Mouse (Mus musculus) cerebellum, postnatal 25 days (tissue): ENCODE results near the gene Mpzl1.
A peak's percentile ranks its signal among the peaks of the same experiment; 100 is the strongest.

ENCODE experiments used
- DNase-seq, 2 experiments: peaks; one replicate each; pipeline ENCODE4 v3.0.0; 2021; ENCODE audit warnings: mixed read lengths in 2 of 2

Mpzl1 gene

GRCm38 (mm10) chr1:165655022-165655421 lies 20.7 kb upstream of the Mpzl1 start:
- DNase-seq, result peak in 1 of 2 experiments; percentile 55

DNA sequence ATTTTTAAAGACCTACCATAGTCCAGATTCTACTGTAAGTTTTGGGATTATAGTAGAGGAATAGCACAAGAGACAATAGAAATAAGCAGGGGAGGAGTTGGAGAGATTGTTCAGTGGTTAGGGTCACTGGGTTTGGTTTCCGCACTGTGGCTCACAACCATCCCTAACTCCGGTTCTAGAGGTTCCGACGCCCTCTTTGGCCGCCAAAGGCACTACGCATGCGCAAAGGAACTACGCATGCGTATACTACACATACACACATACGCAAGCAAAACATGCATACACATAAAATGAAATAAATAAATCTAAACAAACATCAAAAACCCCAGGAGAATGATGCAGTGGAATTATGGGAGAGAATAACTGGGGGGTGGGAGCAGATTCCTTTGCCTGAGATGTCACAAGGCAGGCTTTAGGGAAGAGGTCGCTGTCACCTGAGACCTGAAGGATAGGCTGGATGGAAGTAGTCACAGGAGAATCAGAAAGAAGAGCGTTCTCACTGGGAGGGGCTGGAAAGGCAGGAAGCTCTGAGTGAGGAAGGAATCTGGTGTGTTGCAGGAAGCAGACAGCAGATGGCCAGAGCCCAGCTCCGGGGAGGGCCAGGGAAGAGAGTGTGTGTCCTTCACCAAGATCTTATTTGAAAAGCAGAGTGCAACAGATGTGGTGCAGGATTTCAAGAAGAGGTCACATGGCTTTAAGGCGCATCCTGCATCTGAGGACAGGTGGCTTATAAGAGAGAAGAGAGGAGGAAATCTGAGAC lies 19.0 kb upstream of the Mpzl1 start:
- DNase-seq, result peak; percentile 45 to 60

DNA sequence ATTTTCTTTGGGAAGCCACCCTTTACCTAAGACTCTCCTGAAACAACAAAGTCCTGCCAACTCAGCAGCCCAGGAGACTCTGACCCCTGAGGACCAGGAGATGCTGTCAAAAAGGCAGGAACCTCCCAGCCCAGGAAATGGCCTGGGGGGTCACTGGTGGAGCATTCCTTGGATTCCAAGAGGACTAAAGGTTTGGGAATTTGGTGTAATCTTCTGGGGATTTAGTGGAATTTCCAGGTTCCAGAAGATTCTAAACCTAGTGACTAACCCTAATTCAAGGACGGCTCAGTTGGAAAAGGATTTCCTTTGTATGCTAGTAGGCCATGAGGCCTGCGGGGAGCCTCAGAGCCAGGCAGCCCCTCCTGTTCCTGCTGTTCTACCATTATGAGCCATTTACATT lies 18.2 kb upstream of the Mpzl1 start:
- DNase-seq, result no peak

DNA sequence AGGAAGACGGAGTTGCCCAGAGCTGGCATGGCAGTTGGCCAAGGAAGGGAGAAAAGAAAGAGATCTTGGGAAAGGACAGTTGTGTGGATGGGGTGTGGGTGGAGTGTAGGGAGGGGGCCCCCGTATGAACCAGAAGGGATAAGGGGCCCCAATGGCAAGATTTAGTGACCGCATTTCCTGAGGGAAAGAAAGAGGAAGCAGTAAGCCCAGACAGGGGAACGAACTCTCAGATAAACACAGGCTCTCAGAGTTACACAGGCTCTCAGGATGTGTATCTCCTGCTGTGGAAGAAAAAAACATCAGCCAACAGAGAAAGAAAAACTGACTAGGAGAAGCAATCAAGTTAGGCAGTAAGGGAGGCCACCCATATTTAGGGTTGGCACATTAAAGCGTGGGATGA lies 16.8 kb upstream of the Mpzl1 start:
- DNase-seq, result no peak

DNA sequence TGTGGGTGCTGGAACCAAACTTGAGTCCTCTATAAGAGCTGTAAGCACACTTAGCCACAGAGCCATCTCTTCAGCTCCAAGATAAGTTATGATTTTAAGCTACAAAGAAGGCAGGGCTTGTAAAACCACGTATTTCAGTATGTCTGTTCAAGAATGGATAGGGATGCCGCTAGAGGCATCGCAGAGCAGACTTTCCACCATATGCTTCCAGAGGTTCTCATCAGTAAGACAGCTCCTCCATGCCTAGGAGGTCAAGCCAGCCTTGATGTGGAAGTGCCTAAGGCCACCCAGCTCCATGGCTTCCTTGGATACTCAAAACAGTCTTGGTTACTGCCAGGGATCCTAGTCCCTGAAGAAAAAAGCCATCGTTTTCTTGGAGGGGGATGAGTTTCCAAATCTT lies 10.8 kb upstream of the Mpzl1 start:
- no peak for DNase-seq

GRCm38 (mm10) chr1:165643735-165644134 lies 9.4 kb upstream of the Mpzl1 start:
- DNase-seq, result no peak

GRCm38 (mm10) chr1:165642780-165643311 lies 8.5 kb upstream of the Mpzl1 start:
- DNase-seq, result peak; percentile 76 to 79

DNA sequence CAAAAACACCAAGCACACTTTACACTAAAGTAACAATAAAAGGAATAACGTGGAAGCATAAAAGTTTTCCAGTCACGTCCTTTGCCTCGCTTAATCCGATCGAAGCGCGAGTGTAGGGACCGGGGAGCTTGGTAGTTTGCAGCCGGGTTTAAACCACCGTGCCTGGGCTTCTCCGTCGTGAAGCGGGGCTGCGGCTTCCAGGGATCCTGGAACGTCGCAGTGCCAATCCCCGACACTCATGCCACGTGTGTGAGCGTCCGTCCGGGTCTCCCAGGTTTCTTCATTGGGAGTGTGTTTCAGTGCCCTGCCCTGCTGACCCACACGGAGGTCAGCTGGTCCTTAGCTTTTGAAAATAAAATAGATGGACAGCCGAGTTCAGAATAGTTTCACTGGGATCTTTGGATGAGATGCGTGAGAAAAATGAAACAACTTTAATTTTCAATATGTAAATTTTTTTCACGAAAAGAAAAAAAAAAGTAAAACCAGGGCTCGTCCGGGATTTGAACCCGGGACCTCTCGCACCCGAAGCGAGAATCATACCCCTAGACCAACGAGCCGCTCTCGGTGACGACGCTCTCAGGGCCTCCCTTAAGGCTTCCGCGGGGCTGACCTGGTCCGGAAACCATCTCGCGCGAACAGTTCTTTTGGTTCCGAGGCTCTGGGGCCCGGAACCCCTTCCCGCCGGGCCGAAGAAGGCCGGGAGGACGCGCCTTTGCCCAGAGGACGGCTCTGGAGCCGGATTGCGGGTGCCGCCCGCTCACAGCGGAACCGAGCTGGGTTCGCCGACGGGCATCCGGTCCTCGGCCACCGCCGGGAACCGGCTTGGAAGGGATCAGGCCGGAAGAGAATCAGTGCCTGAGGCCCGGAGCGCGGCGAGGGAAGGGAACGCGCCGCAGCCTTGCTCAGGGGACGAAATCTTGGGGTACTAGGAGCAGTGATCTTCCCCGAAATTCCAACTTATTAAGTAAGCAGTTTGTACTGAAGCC lies 7.7 kb upstream of the Mpzl1 start:
- peak; percentile 96 for DNase-seq

- DNase-seq, result peak; percentile 79 to 80
Measured at GRCm38 (mm10) chr1:165641271-165641771, 7.0 kb upstream of the Mpzl1 start.

DNA sequence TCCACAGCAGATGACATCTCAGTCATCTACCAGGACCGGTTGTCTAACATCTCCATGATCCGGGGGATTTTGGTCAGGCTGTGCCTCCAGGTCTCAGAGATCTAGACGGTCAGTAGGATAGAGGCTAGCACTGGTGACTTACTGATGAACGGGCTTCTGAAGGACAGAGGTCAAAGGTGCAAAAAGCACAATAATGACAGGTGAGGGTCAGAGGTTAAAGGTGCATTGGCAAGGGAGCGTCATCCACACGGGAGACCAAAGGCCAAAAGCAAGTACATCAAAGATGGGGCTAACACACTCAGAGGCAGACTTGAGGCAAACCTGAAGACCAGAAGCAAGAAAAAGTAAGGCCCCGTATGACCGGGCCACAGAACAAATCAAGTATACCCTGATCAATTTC lies 2.0 kb upstream of the Mpzl1 start:
- no peak for DNase-seq

- DNase-seq, result no peak
Measured at GRCm38 (mm10) chr1:165635055-165635897, 938 bp upstream of the Mpzl1 start.

GRCm38 (mm10) chr1:165633345-165633744 lies 993 bp downstream of the Mpzl1 start:
- no peak for DNase-seq

DNA sequence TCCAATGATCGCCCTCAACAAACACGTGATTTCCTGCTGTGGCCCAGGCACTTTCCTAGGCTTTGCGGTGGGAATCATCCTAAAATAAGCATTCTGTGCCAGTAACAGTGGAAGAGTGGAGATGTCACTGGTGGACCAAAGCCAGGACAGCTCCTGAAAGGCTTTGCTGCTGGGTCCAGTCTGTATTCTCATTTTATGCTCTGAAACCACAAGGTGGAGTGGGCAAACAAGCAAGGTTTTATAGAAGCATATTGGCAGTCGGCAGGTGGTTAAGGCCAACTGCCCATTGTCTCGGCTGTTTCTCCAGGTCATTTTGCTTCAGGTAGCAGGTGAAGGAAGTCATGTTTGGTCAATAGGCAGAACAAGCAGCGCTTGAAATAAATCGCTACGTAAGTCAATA lies 3.2 kb downstream of the Mpzl1 start:
- DNase-seq, result peak; percentile 78 to 85

GRCm38 (mm10) chr1:165629975-165630374 lies 4.4 kb downstream of the Mpzl1 start:
- DNase-seq, result peak; percentile 59 to 67

DNA sequence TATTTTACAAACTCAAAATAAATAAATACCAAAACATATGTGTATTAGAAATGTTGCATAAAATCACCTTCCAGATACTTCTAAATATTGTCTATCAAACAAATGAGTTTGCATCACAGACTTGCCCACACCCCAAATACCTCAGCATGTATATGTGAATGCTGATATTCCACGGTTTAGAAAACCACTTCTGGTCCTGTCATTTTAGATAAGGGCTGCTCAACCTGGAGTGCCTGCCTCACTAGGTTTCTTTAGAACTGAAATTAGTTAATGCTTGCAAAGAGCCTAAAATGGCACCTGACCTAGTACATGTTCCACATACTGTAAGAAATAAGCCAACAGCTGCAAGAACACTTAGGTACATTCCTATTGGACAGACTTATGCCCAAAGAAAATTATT lies 5.7 kb downstream of the Mpzl1 start:
- DNase-seq, result no peak

- no peak for DNase-seq
Measured at GRCm38 (mm10) chr1:165625896-165626295, 8.4 kb downstream of the Mpzl1 start.

- DNase-seq, result no peak
Measured at GRCm38 (mm10) chr1:165625058-165625457, 9.3 kb downstream of the Mpzl1 start.

- DNase-seq, result peak; percentile 52 to 71
Measured at GRCm38 (mm10) chr1:165618201-165618624, 16.1 kb downstream of the Mpzl1 start.

DNA sequence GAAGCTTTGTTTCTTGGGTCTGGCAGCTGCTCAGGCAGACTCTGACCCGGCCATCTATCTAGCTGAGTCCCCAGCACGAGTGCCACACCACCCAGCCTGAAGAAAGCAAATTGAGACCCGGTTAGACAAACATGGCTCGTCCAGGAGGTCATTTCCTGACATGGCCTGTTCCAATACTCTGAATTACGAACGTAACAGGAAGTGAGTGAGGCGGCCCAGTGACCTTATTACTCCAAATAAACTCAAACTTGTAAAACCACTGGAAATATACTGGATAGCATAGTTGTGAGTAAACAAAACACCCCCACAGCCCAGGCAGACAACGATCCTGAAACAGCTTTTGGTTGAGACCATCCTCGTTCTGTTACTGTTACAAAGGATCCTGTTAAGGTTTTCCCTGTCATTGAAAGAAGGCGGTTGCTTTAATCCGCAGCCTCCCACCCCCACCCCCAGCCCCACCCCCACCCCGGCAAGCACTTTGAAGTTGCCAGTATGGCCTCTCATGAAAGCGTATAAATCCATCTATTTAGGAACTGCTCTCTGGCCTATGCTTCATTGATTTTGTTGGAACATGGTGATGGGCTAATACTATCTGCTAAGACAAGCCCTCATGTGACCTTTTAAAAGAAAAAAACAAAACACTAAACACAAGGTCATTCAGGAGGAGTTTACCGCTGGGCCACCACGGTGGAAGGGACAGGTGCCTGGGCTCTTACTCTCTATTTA lies 17.0 kb downstream of the Mpzl1 start:
- DNase-seq, result no peak

GRCm38 (mm10) chr1:165616652-165617051 lies 17.7 kb downstream of the Mpzl1 start:
- DNase-seq, result no peak

DNA sequence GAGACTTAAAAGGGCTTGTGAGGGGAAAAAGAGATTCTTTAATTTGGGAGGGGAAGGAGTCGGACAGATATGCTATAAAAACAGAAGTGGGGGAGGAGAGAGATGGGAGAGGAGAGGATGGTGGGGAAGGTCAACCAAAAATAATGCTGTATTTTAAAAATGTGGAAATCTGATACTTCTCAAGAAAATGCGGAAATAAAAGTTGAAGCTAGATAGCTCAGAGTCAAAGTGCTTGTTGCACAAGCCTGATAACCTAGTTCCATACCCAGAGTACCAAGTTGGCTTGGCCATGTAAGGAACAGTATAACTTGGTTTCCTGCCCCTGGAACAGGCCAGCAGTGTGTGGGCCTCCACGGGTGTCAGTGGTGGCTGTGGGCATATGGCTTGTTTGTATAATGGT lies 19.5 kb downstream of the Mpzl1 start:
- no peak for DNase-seq

- DNase-seq, result no peak
Measured at GRCm38 (mm10) chr1:165613926-165614325, 20.4 kb downstream of the Mpzl1 start.
